Mouse (Mus musculus) limb, embryonic 12.5 days (tissue): ENCODE results near the gene Pacs1. TPM values are rescaled to one million over a fixed set of nuclear protein-coding genes. Genes with fewer than 3 reads are reported as not detected.
A peak's percentile ranks its signal among the peaks of the same experiment; 100 is the strongest.

Experiments
- ATAC-seq: fragments of 200-750 bp; cut with Nextera tagmentation; 2 replicates; pipeline ENCODE4 v1.8.0; 2017; ENCODE audit warnings: low read depth, moderate TSS enrichment; ENCODE audit not compliant: insufficient number of reproducible peaks, insufficient read depth, low FRiP score, low TSS enrichment
- H3K27ac ChIP-seq: fragments of 300-500 bp; sonication (generic); 2 replicates; pipeline ENCODE4 v1.5.1; 2016; ENCODE audit warnings: mild to moderate bottlenecking, moderate library complexity
- H3K27me3 ChIP-seq: fragments of 300-500 bp; sonication (generic); 2 replicates; pipeline ENCODE4 v1.6.1; 2016; ENCODE audit warnings: mild to moderate bottlenecking, moderate library complexity
- H3K36me3 ChIP-seq: fragments of 300-500 bp; sonication (generic); 2 replicates; pipeline ENCODE4 v1.6.1; 2016; ENCODE audit warnings: mild to moderate bottlenecking, moderate library complexity
- H3K4me1 ChIP-seq: fragments of 300-500 bp; sonication (generic); replicated peaks from 2 replicates; pipeline ENCODE4 v1.6.1; 2016
- H3K4me2 ChIP-seq: fragments of 300-500 bp; sonication (generic); 2 replicates; pipeline ENCODE4 v1.6.1; 2016; ENCODE audit warnings: mild to moderate bottlenecking, moderate library complexity
- H3K4me3 ChIP-seq: fragments of 300-500 bp; sonication (generic); replicated peaks from 2 replicates; pipeline ENCODE4 v1.5.1; 2016; ENCODE audit warnings: mild to moderate bottlenecking
- H3K9ac ChIP-seq: fragments of 300-500 bp; sonication (generic); replicated peaks from 2 replicates; pipeline ENCODE4 v1.6.1; 2016; ENCODE audit warnings: mild to moderate bottlenecking, moderate library complexity
- H3K9me3 ChIP-seq: fragments of 300-500 bp; sonication (generic); 2 replicates; pipeline ENCODE4 v1.6.1; 2016; ENCODE audit warnings: mild to moderate bottlenecking, moderate library complexity
- WGBS: fragments of 180-500 bp; shearing (Covaris S2); methylation state at CpG from one replicate; pipeline ENCODE4 v1.1.7; 2016; 5-methylcytosine and 5-hydroxymethylcytosine counted together
- polyA plus RNA-seq: library from polyadenylated mRNA; unstranded; fragments of >200 nt; fragmentation: Nextera tagmentation; extraction: Ambion mirVana; gene quantifications from 2 replicates; pipeline ENCODE4 v1.2.1, GENCODE M21; 2016

Gene Pacs1
- 25.9 and 32.2 TPM in 2 replicates for polyA plus RNA-seq

DNA sequence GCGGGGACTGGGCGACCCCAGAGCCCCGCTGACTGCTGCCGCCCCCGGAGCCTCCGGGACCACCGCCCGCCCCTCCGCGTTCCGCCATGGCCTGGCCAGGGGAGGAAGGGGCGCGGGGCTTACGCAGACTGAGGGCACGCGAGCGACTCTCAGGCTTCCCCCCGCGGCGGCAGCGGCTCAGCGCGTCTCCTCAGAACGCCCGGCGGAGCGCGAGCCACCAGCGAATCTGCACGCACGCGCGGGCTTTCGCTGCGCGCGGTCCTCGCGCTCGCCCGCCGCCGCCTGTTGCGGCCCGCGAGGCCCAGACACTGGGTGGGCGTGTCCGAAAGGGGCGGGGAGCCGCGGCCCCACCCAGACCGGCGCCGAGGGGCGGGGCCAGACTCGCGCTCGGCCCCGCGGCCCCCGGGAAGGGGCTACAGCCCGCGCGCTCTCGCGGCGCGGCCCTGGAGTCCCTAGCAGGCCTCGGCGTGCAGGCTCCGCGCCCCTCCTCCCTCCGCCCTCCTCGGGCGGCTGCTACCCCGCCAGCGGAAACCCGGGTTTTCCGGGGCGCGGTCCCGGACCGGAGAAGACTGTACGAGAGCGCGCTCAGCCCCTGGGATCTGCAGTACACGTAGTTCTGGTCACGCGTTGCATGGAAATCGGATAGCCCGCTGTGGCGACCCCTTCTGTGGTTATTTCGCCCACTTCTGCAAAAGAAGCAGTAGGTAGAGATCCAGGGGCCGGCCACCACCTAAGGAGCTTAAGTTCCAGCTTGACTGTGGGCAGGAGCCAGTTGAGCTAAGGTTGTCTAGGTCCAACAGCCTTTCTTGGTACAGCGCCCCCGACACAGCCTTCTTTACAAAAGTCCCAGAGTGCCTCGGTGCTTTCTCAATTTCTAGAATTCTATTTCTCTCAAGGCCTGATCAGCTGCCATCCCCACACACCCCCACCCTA lies at the start of gene Pacs1:
Gene Pacs1, minus strand, starts transcription at position 319 of the 933 bp plus-strand sequence.
- WGBS: under 1% methylated on average over 69 of the region's 97 CpGs
- peak within 1 kb of the TSS; percentile 80 for H3K4me2 ChIP-seq
- H3K4me1 ChIP-seq: peaks cover 25% of the 10 kb centered on the region
- no peaks in the 10 kb centered on the region for H3K9me3 ChIP-seq
- peak within 1 kb of the TSS; percentile 92 for H3K9ac ChIP-seq
- peak; percentile 80 for ATAC-seq
- peak within 1 kb of the TSS; percentile 94 for H3K27ac ChIP-seq
- peaks cover 41% of the 10 kb centered on the region for H3K36me3 ChIP-seq
- H3K4me3 ChIP-seq: peak within 1 kb of the TSS; percentile 94
- no peaks in the 10 kb centered on the region for H3K27me3 ChIP-seq

DNA sequence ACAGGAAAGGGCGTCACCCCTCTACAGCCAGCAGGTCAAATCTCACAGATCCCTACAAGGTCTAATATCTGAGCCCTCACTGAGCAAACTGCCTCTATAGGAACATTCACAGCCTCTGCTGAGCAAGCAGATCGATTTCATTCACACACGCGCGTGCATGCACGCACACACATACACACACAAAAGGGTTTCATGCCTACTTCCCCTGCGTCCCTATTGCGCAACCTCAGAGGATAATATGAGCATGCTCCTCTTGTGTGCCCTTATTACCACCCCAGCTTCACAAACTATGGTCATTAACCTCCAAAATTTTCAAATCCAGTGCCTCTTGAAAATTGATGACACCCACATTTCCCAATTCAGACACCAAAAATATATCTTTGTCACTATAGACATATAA lies 40.3 kb upstream of the Pacs1 start:
- no peak overlapping the region for H3K4me3 ChIP-seq
- peaks cover under 1% of the 10 kb centered on the region; the same call in 1 of the 2 replicates for H3K27me3 ChIP-seq
- no peak overlapping the region for H3K4me2 ChIP-seq
- 90% methylated on average over 8 of the region's 8 CpGs for WGBS
- H3K9ac ChIP-seq: no peak overlapping the region
- no peak overlapping the region for H3K27ac ChIP-seq
- H3K4me1 ChIP-seq: no peaks in the 10 kb centered on the region
- no peak for ATAC-seq
- no peaks in the 10 kb centered on the region for H3K36me3 ChIP-seq
- peaks cover 13% of the 10 kb centered on the region; the same call in 1 of the 2 replicates for H3K9me3 ChIP-seq

DNA sequence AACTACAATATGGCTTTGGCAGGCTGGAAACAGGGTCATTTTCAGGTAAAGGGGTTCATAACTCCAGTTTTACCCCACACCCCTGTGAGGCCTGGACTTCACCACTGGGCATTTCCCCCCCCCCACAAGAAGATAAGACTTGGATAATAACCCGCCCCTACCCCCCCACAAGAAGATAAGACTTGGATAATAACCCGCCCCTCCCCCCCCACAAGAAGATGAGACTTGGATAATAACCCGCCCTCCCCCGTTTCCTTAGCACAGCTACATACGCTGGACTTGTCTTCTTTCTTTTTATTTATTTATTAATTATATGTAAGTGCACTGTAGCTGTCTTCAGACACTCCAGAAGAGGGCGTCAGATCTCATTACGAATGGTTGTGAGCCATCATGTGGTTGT lies 36.1 kb upstream of the Pacs1 start:
- H3K9me3 ChIP-seq: peaks cover 18% of the 10 kb centered on the region
- peaks cover 21% of the 10 kb centered on the region for H3K27me3 ChIP-seq
- peaks cover 34% of the 10 kb centered on the region for H3K36me3 ChIP-seq
- no peak for ATAC-seq
- 82% methylated on average over 7 of the region's 7 CpGs for WGBS
- H3K9ac ChIP-seq: no peak overlapping the region
- H3K4me3 ChIP-seq: no peak overlapping the region
- no peak overlapping the region for H3K27ac ChIP-seq
- H3K4me1 ChIP-seq: peaks cover 4% of the 10 kb centered on the region; the same call in 1 of the 2 replicates
- H3K4me2 ChIP-seq: no peak overlapping the region

DNA sequence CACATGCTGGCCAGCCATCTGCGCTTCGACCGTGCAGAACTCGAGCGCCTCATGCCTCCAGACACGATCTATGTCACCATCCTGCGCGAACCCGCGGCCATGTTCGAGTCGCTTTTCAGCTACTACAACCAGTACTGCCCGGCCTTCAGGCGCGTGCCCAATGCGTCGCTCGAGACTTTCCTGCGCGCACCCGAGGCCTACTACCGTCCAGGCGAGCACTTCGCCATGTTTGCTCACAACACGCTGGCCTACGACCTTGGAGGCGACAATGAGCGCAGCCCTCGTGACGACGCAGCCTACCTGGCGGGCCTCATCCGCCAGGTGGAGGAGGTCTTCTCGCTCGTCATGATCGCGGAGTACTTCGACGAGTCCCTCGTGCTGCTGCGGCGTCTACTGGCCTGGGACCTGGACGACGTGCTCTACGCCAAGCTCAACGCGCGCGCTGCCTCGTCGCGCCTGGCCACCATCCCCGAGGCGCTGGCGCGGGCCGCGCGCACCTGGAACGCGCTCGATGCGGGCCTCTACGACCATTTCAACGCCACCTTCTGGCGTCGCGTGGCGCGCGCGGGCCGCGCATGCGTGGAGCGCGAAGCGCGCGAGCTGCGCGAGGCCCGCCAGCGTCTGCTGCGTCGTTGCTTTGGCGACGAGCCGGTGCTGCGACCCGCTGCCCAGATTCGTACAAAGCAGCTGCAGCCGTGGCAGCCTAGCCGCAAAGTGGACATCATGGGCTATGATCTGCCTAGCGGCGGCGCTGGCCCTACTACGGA lies 34.2 kb upstream of the Pacs1 start:
- H3K36me3 ChIP-seq: peaks cover 48% of the 10 kb centered on the region
- H3K4me3 ChIP-seq: peak overlapping the region; percentile 27
- peaks cover 18% of the 10 kb centered on the region for H3K9me3 ChIP-seq
- 39% methylated on average over 98 of the region's 98 CpGs for WGBS
- H3K27ac ChIP-seq: no peak overlapping the region
- H3K9ac ChIP-seq: no peak overlapping the region
- H3K4me1 ChIP-seq: peaks cover 4% of the 10 kb centered on the region; the same call in 1 of the 2 replicates
- peaks cover 21% of the 10 kb centered on the region for H3K27me3 ChIP-seq
- peak overlapping the region; percentile 49 for H3K4me2 ChIP-seq
- no peak for ATAC-seq

DNA sequence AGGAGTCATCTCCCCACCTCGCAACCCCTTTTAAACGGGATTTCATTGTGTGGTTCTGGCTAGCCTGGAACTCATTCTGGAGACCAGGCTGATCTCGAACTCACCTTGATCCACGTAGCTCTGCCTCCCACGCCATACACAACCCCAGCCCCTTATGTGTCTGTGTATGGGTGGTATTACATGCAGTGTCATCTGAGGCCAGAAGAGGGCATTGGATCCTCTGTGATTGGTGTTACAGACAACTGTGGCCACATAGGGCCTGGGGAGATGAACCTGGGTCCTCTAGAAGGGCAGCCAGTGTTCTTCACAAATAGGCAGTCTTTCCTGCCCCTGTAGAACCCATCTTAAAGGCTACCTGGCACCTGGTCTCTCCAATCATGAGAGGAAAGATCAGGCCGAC lies 33.4 kb upstream of the Pacs1 start:
- peaks cover 21% of the 10 kb centered on the region for H3K27me3 ChIP-seq
- H3K9ac ChIP-seq: no peak overlapping the region
- H3K9me3 ChIP-seq: peaks cover 18% of the 10 kb centered on the region
- H3K27ac ChIP-seq: no peak overlapping the region
- peaks cover 48% of the 10 kb centered on the region for H3K36me3 ChIP-seq
- no peak overlapping the region for H3K4me3 ChIP-seq
- no peak overlapping the region for H3K4me2 ChIP-seq
- no peak for ATAC-seq
- WGBS: 78% methylated on average over 6 of the region's 6 CpGs
- peaks cover 4% of the 10 kb centered on the region; the same call in 1 of the 2 replicates for H3K4me1 ChIP-seq

DNA sequence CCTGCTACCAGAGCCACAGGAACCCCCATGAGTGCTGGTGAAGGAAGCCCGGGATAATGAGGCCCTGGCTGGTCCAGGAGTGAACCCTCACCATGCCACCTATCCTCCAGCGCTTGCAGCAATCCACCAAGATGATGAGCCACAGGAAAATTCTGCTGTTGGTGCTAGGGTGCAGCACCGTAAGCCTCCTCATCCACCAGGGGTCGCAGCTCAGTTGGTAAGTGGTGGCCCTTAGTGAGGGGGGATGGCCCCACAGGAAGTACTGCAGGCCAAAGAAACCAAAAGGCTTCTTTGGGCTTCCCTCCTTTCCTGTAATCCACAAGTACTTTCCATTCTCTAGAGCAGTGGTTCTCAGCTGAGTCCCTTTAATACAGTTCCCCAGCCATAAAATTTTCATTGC lies 29.5 kb upstream of the Pacs1 start:
- Histone ChIP-seq H3K27ac (no peak overlapping the region), H3K9ac (no peak overlapping the region), H3K4me1 (peaks cover 23% of the 10 kb centered on the region), H3K4me2 (no peak overlapping the region), H3K36me3 (peaks cover 41% of the 10 kb centered on the region), H3K4me3 (no peak overlapping the region), H3K9me3 (peaks cover 11% of the 10 kb centered on the region), H3K27me3 (peaks cover 13% of the 10 kb centered on the region)
- ATAC-seq: no peak
- WGBS: 12% methylated on average over 4 of the region's 4 CpGs

DNA sequence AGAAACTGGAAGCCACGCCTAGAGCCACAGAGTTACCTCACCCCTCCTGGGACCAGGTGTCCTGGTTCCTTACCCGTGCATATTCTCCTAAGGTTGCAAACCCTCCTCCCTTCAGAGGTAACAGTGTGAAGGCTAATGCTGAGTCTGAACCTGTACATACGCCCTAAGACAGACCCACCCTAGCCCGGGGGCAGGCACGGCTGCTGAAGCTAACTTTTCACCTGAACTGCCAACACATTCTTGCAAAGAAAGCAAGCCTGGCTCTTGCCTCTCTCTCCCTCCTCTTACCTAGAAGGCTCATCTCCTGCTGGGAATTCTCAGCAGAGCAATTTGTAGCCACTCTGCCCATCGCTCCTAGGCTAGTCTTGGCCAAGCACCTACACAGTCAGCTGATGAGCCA lies 27.7 kb upstream of the Pacs1 start:
- Histone ChIP-seq H3K4me2 (no peak overlapping the region), H3K4me3 (no peak overlapping the region), H3K27me3 (no peaks in the 10 kb centered on the region), H3K36me3 (peaks cover 22% of the 10 kb centered on the region), H3K27ac (no peak overlapping the region), H3K9me3 (no peaks in the 10 kb centered on the region), H3K4me1 (peaks cover 24% of the 10 kb centered on the region), H3K9ac (no peak overlapping the region)
- WGBS: 69% methylated on average over 6 of the region's 6 CpGs
- no peak for ATAC-seq

DNA sequence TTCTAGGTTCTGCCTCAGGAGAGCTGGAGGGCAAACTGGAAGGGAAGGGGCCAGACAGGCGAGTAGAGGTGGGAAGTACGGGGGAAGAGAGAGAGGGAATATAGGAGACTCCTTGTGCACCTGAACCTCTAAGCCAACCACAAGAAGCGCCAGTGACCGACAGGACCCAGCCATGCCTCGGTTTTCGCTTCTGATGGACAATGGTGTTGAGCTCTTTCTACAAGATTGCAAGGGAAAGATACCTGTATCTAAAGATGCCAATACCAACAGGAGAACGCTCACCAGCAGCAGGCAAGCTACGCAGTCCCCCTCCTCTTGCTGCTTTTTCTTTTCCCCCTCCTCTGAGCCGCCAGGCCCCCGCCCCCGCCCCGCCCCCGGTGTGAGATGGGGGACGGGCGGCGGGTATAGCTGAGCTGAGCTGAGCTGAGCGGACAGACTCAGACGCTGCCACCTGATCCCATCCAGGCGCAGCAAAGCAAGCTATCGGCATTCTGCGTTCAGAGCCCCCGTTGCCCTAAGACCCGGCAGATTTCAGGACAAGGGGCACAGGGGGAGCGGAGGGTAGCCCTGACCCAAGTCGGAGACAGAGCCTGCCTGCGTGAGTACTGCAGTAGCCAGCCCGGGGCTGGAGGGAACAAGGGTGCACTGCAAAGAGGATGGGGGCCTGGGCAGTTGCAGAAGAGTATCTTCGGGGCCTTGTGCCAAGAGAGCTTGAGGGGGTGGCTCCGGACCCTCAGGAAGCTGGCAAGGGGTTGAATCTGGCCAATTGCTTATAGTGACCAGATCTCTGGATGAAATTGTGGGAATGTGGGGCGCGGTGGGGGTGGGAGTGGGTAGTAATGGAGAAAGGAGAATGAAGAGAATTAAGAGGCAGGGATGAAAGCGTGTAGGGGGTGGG lies 25.2 kb upstream of the Pacs1 start, which contains the start of gene Gal3st3:
Gene Gal3st3, plus strand, starts transcription at position 429 of the 898 bp plus-strand sequence.
- 7% methylated on average over 31 of the region's 32 CpGs for WGBS
- peaks cover 34% of the 10 kb centered on the region for H3K4me1 ChIP-seq
- peak within 1 kb of the TSS; percentile 71 for H3K9ac ChIP-seq
- peak within 1 kb of the TSS; percentile 64 for H3K27ac ChIP-seq
- peak within 1 kb of the TSS; percentile 89 for H3K4me2 ChIP-seq
- no peaks in the 10 kb centered on the region for H3K9me3 ChIP-seq
- ATAC-seq: 0 out of 2 replicates have a peak, but pooled peaks have one; percentile 37
- no peaks in the 10 kb centered on the region for H3K27me3 ChIP-seq
- peaks cover 14% of the 10 kb centered on the region for H3K36me3 ChIP-seq
- peak within 1 kb of the TSS; percentile 58 for H3K4me3 ChIP-seq

DNA sequence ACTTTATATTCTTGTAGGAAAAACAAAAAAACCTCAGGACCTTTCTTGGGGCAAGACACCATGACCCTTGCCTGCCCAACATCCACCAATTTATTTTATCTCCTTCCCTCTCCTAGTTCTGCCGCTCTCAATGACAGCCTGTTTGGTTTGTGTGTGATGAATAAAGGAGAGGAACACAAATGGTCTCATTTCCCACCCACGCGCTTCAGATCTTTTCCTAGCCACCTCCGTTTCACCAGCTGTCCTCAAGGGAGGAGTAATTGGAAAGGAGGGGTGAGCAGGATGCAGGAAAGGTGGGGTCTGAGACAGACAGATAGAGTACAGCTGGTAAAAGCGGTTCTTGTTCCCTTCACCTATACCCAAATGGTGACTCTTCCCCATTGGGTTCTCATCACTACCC lies 23.7 kb upstream of the Pacs1 start:
- ATAC-seq: no peak
- Histone ChIP-seq H3K27me3 (no peaks in the 10 kb centered on the region), H3K27ac (no peak overlapping the region), H3K4me3 (no peak overlapping the region), H3K9ac (no peak overlapping the region), H3K4me1 (peaks cover 34% of the 10 kb centered on the region), H3K9me3 (no peaks in the 10 kb centered on the region), H3K36me3 (peaks cover 23% of the 10 kb centered on the region), H3K4me2 (peak overlapping the region; percentile 91)
- 56% methylated on average over 5 of the region's 5 CpGs for WGBS

DNA sequence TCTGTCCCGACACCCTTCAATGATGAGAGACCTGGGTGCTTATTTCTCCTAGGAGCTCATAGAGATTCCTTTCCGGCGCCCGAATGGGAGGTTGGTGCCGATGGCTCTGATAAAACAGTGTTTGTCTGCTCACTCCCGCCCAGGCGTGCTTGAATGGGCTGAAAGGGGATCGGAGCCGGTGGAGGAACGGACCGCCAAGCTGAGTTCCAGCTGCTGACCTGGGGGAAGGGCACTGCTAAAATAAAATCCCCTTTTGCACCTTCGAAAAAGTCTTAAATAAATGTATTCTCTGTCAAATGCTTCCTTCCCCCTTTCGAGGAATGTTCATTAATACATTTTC lies 22.8 kb upstream of the Pacs1 start:
- H3K4me2 ChIP-seq: peak overlapping the region; percentile 91
- 6% methylated on average over 13 of the region's 13 CpGs for WGBS
- peaks cover 32% of the 10 kb centered on the region for H3K36me3 ChIP-seq
- H3K4me1 ChIP-seq: peaks cover 34% of the 10 kb centered on the region
- peak; percentile 22; the same call in 1 of the 2 replicates for ATAC-seq
- H3K27ac ChIP-seq: peak overlapping the region; percentile 80
- peak overlapping the region; percentile 61 for H3K9ac ChIP-seq
- H3K9me3 ChIP-seq: no peaks in the 10 kb centered on the region
- H3K4me3 ChIP-seq: peak overlapping the region; percentile 87
- no peaks in the 10 kb centered on the region for H3K27me3 ChIP-seq
